Mouse (Mus musculus): ENCODE measurements around the gene Gdf11.

Gdf11 gene

DNA sequence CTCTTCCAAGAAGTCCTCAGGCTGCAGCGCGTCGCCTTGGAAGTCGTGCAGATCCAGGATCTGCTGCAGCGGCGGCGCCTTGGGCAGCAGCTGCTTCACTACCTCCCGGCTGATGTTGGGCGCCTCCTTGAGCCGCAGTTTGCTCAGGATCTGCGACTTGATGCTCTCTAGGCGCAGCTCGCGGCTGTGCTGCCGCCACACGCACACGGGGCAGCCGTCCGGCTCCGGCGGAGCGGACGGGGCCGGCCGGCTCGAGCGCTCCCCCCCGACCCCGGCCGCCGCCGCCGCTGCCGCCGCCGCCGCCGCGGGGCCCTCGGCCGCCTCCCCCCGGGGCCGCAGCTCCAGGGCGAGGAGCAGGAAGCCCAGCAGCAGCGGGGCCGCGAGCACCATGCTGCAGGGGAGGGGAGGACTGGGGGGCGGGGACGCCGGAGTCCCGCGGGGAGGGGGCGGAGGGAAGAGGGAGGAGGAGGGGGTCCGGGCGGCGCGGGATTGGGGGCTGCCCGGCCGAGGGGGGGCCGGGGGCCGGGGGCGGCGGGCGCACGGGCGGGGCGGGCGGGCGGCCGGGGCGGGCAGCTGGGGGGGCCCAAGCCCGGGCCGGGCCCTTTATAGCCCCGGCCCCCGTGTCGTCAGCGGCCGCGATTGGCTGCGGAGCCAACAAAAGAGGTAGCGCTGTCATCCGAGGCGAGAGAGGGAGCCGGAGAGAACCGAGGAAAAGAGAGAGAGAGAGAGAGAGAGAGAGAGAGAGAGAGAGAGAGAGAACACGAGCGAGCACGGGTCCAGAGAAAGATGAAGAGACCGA, at the start of gene Gdf11:
TSS of gene Gdf11 (minus strand) at position 423 of the 799 bp plus-strand sequence.
- DNase-seq (ENCODE audit: extremely low spot score, low spot score) = peak; percentile 84

DNA sequence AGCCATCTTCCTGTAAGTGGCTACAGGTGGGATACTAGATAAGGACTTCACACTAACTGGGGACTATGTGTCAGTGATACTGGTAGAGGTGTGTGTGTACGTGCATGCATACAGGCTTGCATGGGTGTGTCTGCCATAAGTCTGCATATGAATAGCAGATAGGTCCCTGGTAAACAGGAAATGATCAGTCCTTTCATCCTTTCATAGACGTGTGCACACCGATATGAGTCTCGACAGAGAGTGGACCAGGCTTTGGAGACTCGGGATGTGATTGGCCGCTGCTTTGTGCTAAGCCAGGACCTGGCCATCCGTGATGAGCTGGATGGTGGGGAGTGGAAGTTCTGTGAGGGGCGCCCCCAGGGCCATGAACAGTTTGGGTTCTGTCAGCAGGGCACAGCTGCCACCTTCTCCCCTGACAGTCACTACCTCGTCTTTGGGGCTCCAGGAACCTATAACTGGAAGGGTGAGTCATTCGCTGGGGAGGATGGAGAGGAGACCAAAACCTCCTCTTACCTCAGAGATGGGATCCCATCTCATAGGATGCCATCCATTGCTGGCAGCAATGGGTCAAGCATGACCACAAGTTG, 49.0 kb upstream of the Gdf11 start:
- no peak for DNase-seq (ENCODE audit: extremely low spot score, low spot score)

DNA sequence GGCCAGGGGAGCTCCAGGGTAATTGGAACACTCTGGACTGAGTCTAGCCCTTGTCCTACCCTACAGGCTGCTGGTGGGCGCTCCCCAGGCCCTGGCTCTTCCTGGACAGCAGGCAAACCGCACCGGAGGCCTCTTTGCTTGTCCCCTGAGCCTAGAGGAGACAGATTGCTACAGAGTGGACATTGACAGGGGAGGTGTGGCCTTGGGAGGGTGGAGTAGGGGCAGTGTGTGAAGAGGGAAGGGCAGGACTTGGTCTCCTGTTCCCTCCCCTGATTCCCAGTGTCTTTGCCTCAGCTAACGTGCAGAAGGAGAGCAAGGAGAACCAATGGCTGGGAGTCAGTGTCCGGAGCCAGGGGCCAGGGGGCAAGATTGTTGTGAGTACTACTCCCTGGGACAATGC, 47.5 kb upstream of the Gdf11 start:
- no peak for DNase-seq (ENCODE audit: extremely low spot score, low spot score)

DNA sequence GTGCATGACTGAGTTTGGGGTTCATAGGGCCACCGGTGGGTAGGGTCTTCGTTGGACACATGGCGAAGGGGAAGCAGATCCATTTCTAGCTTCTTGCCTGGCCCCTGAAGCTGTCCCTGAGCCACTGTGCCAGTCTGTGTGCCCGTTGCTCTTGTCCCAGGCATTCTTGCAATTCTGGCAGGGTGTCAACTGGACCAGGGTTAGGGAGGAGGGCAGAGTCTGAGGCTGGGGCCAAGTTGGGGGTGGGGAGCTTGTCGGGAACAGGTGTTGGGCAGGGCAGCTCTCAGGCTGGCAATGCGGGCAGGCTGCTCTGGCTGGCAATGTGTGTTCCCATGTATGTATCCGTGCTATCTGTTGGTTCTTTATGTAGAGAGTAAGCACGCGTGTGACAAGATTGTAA, 46.9 kb upstream of the Gdf11 start:
- DNase-seq (ENCODE audit: extremely low spot score, low spot score) = no peak

DNA sequence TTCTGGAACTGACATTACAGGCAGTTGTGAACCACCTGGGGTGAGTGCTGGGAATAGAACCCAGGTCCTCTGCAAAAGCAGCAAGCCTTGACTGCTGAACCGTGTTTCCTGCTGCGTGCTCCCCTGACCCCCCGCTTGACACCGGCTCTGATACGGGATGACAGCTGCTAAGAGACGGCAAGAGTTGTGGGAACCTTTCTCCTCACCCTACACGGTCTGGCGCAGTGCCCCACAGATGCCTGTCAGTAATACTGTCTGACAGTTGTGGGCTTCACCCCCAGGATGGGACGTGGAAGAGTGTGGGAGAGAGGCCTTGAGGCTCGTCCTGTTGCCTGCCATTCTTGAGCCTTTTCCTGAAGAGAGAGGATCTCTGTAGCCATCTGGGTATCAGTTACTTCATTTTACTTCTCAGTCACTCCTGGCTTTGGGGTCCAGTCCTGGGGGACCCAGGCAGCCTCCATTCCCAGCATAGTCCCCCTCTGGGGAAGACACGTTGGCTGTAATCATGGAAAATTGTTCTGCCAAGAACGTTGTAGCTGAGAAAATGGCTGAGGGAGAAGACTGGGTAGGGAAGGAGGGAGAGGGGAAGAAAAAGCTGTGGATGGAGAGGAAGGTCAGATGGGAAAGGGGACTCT, 46.4 kb upstream of the Gdf11 start:
- no peak for DNase-seq (ENCODE audit: extremely low spot score, low spot score)

DNA sequence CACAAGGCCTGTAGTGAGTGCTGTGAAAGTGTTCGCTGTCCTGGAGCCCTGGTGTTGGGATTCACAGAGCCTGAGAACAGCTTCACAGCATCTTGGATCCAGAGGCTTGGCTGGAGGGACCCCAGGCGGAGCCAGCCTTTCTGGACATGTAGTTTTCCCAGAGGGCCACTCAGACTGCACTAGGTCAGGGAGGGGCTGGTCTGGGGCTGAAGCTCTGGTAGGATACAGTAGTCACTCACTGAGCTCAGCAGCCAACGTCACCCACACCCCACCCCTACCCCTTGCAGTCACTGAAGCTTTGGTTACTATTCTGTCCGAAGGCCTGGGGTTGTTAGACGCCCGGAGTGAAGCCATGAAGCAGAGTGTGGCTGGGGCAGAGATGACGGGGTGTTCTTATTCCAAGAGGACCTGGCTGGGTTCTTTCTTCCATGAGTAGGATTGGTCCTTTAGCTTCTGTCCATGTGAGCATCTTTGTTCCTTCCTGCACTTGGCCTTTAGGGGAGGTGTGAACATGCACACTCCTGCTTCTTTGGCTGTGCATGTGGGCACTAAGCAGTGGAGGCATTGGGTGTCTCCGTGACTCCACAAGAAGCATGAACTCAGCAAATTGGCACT, 44.4 kb upstream of the Gdf11 start:
- no peak for DNase-seq (ENCODE audit: extremely low spot score, low spot score)

DNA sequence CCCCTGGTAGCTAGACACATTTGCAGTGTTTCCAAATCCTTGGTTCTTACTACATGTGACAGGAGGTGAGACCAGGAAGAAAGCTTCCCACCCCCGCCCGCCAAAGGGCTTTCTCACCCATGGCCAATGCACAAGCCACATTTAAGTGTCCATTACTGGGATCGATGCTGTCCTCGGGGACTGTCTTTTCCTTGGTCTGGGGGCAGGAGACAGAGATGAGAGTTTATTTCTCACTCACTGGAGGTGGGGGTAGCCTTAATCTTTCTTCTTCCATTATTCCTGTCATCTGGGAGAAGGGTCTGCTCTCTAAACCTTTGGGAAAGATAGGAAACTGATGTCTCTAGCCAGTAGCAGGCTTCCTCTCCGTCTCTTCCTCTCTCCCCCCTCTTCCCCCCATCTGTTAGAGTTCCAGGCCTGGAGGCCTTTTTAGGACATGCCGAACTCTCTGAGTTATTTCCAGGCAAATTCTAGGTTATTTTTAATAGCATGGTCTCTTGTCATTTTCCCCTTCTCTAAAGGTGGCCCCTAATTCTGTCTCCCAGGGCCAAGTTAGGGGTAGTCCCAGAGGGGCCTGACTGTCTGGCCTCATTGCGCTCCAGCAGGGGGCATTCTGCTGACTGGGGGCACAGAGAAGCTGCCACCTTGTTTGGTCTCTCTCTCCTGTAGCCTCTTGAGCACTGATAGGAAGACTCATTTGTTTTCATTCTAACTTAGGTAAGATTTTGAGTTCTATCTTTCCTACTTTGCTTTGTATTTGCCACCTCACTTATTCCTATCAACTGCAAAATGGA, 43.7 kb upstream of the Gdf11 start:
- no peak for DNase-seq (ENCODE audit: extremely low spot score, low spot score)

DNA sequence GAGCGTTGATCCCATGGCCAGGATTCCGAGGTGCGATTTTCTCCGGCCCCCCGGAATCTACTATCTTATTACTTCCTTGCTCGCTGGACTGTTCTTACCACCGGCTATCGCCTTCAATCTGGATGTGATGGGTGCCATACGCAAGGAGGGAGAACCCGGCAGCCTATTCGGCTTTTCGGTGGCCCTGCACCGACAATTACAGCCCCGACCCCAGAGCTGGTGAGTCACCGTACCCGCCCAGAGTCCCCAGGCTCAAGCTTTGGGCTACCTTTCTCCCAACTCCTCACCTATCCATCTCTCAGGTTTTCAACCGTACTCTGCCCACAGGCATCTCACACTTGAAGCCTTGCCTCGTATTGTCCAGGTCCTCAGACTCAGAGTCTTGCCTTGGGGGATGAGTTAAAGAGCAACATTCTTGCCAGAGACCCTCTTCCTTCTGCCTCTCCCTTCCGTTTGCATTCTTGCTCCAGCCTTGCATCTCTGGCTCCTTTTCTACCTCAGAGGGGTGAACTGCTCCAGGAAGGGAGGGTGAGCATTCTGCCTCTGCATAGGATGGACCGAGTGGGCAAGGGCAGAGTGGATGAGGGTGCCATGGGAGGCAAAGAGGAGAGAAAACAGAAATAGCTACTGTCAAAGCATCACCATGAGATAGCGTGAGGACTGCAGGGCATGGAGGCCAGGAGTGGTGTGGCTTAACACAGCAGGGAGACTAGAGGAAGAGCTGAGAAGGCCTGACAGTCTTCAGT, 42.6 kb upstream of the Gdf11 start:
- DNase-seq (ENCODE audit: extremely low spot score, low spot score) = no peak

DNA sequence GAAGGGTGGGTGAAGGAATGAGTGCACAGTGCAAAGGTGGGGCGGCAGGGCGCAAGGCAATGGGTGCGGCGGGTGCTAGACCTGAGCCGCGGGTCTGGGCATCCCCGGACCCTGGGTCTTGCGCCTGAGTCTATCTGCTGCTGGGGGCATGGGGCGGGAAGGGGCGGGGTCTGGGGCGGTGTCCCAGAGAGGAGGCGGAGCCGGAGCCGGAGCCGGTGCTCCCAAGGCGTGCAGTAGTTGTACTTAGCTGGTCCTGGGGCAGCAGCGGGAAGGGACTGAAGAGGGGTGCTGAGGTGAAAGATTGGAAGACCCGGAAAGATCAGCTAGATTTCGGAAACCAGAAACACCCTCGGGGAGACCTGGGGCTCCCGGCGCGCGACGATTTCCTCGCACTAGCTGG, 42.1 kb upstream of the Gdf11 start, which contains the start of gene Itga7:
TSS of gene Itga7 (plus strand) at position 245 of the 400 bp plus-strand sequence.
- peak; percentile 65 for DNase-seq (ENCODE audit: extremely low spot score, low spot score)

DNA sequence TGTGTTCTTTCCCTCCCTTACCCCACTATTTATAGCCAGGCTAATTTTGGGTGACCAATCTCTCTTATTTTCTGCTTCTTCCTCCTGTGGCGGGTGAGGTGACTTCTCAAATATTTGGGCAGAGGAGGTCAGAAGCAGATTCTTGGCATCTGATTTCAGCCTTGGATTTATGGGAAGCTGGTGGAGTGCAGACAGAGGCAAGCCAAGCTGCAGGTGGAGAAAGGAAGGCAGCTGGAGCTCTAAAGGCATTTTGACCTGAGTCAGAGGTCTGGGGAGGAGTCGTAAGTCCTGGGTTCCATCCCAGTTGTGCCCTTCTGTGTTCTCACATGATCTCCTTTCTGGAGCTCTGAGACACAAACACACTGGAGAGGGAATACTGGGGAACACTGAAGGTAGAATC, 39.9 kb upstream of the Gdf11 start:
- DNase-seq (ENCODE audit: extremely low spot score, low spot score) = no peak

DNA sequence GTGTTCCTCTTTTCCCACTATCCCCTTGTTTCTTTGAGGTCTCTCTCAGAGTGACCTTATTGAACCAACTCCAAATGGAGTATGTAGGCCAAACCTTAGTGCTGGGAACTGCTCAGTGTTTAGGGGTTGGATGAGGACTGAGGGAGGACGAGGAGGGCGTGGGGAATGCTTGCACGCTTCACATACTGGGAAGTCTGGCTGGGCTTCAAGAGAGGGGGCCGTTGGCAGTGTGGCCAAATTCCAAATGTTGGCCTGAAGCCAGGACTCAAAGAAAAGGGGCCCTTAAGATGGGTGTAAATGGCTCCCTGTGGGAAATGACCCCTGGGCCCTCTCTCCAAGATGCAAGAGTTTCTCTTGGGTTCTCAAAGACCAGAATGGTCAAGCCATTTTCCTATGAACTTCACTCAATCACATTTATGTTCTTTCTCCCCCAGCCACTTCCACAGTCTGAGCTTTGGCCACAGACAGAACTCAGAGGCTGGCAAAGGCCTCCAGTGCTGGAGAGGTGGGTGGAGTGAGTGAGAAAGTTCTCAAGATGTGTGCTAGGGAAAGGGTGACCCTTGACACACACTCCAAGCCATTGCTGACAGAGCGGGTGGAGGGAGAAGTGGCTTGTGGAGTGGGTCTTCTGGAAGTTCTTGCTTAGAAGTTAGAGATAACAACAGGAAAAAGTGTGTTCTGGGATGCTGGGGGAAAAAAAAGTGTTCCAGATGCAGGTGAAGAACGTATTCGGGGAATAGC, 38.3 kb upstream of the Gdf11 start:
- DNase-seq (ENCODE audit: extremely low spot score, low spot score) = no peak

DNA sequence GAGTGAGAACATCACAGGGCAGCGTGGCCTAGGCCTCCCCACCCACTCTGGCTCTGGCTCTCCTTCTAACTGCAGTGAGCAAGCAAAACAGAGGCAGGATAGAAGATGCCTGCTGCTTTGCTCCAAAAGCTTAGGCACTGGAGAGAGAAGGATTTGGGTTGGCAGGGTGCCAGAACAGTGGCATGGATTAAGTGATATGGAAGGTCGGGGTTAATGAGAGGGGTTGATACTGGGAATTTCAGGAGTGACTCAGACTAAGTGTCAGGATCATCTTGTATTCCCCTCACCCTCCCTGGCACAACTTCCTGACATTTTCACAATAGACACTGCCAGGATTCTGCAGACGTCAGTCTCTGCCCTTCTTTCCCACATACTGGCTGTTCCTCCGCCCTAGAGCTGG, 36.8 kb upstream of the Gdf11 start:
- DNase-seq (ENCODE audit: extremely low spot score, low spot score) = no peak

DNA sequence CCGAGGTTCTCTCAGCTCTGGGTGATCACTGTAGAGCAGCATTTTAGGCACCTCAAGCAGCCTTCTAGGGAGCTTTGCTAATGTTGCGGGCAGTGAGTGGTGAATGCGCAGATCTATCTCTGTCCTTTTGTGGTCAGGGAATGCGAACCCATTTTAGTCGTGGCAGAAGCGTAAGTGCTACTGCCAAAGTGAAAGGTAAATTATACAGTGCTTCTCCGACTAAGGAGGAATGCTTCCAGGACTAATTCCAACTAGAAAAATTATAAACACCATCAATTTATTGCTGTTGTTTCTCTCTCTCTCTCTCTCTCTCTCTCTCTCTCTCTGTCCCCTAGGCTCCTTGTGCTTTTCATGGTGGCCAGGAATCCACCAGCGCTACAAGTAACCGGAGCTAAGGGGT, 32.4 kb upstream of the Gdf11 start, which contains the start of gene Bloc1s1:
TSS of gene Bloc1s1 (minus strand) at position 101 of the 400 bp plus-strand sequence.
- DNase-seq (ENCODE audit: extremely low spot score, low spot score) = no peak

DNA sequence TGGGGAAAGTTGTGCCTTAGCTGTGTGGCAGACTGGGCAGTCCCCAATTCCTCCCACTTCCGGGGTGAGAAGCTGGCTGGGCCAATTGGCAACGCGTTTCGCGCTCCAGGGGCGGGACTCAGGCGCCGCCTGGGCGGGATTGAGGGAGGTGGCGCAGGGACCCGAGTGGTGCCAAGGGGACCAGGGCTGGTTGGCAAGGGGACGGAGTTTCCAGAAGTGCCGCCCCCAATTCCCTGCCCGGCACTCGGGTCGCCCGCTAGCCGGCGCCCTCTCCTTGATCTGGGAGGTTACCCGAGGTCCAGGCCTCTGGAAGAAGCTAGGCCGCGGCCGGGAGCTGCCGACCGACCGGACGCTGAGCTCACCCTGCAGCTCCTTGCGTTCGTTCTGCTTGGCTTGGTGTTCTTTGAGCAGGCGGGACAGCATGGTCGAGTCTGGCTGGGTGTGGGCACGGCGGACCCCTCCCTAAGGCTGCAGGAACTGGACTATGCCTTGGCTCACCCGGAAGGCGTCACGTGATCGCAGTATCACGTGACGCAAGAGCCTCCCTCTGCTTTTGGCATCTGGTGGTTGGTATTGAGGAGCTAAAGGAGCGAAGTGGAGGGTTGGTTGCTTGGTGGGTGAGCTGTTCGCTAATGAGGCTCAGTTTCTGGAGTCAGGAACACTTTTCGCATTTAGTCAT, 31.6 kb upstream of the Gdf11 start:
- peak; percentile 91 for DNase-seq (ENCODE audit: extremely low spot score, low spot score)

DNA sequence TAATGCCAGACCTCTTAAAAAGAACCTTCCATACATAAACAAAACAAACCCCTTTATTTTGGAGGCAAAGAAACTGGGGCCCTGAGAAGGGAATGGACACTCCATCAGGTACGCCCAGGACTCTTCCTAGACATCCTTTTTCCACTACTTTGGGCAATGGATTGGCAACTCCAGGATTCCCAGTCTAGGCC, 31.2 kb upstream of the Gdf11 start, which contains the start of gene Rdh5:
TSS of gene Rdh5 (minus strand) at position 67 of the 191 bp plus-strand sequence.
- no peak for DNase-seq (ENCODE audit: extremely low spot score, low spot score)

DNA sequence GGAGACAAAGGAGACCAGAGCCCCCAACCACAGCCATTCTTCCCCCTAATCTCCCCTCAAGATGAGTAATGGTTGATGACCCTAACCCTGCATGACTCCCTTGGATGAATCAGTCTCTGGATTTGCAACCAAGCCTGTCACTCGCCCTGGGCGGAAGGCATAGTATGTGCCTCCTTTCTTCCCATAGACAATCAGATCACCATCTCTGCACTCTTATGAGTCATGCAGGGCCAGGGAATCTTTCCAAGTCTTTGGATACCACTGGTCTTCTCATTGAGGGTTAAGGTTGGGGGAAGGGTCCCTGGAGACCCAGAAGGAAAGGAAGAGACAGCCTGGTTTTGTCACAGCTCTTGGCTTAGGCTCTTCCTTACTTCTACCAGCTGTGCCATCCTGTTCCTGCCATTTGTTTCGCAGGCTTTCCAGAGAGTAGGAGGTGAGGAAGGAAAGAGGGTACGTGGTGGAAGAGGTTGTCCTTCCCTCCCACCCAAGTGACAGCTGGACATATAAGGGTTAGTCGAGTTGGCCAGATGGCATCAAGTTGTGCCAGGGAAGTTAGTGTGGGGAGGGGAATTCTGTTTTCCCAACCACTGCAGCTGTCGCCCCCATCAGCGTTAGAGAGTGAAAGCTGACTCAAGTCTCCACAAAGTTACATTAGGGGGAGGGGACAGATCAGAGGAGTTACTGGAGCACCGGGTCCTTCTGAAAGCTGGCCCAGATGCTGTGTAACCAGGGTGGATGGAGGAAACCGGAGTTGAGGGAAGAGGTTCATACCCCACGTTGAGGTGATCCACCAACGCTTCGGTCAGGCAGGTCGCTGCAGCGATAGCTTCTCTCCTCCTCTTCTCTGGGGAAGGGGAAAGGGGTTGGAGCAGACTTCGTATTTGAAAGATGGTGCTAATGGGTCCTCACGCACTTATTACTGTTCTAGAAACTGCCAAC, 30.6 kb upstream of the Gdf11 start:
- DNase-seq (ENCODE audit: extremely low spot score, low spot score) = no peak

DNA sequence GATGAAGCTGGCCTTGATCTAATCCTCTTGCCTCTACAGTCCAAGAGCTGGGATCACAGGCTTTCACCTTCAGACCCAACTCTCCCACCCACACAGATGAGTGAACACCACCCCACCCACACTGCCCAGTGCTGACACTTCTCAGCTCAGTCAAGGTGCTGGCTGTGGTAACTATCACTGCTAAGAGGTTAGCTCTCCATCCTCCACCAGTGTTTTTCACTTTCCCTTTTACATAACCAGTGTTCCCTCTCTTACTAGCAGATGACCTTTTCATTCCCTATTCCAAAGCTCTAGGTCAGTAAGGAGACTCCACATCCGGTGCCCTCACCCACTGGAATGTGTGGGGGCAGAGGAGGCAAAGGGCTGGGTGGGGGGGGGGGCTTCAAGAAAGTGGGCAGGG, 29.7 kb upstream of the Gdf11 start:
- DNase-seq (ENCODE audit: extremely low spot score, low spot score) = no peak

DNA sequence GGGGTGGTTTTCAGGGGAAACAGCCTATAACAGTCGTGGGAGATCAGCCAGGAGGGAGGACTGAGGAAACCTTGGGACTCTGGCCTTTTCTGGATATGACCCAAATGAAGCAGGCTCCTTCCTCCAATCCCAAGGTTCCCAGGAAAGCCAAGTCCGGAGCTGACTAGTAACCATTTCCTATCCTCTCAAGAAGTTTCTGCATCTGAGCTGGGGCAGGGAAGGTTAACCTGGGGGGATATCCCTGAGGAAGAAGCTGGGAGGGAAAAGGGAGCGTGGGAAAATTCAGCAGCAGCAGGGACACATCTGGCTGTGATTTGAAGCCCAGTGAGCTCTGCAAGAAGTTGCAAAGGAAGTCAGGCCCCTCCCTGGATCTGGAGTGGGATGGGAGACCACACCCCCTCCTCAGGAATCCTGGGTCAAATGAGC, 29.2 kb upstream of the Gdf11 start:
- no peak for DNase-seq (ENCODE audit: extremely low spot score, low spot score)

Data from neural tube, embryonic 10.5 days (tissue).